Mouse (Mus musculus): ENCODE results near the gene Abhd16b. TPM values are rescaled to one million over a fixed set of nuclear protein-coding genes. Genes with fewer than 3 reads are reported as not detected.

Gene Abhd16b
- total RNA-seq, 1 experiment: 0.36 TPM

- TF ChIP-seq MAFK (IDR thresholded peaks at IDR 0.05; ENCODE audit: insufficient read depth, low read depth, low read length) (no peak), ZNF384 (IDR thresholded peaks at IDR 0.05; ENCODE audit: low read depth, low read length) (no peak), CHD2 (IDR thresholded peaks at IDR 0.05; ENCODE audit: low read depth, low read length) (no peak), ZC3H11A (IDR thresholded peaks at IDR 0.05; ENCODE audit: borderline replicate concordance, low read depth, low read length) (no peak), HCFC1 (IDR thresholded peaks at IDR 0.05; ENCODE audit: borderline replicate concordance, insufficient read depth, low read length) (no peak)
- no peak overlapping the region for H3K4me3 ChIP-seq (ENCODE audit: insufficient read depth in 1 of 2, low read depth in 1 of 2, low read length in 2 of 2, poor library complexity in 1 of 2, severe bottlenecking in 1 of 2)
- no peak for DNase-seq (ENCODE audit: low read depth, low spot score)
- H3K9ac ChIP-seq (ENCODE audit: insufficient read depth, low read depth, low read length, poor library complexity, severe bottlenecking): no peak overlapping the region
- H3K4me1 ChIP-seq (ENCODE audit: control insufficient read depth in 2 of 2, insufficient read depth in 2 of 2, low read length in 2 of 2, poor library complexity in 1 of 2): peaks cover 0 to 9% of the 10 kb centered on the region in 2 experiments; a peak in 3 of 4 replicates
- no peaks in the 10 kb centered on the region for H3K9me3 ChIP-seq (ENCODE audit: control insufficient read depth, insufficient read depth, low read depth, low read length)
- H3K27ac ChIP-seq (ENCODE audit: insufficient read depth, low read depth, low read length, poor library complexity, severe bottlenecking): no peak overlapping the region
- no peaks in the 10 kb centered on the region for H3K36me3 ChIP-seq (ENCODE audit: control insufficient read depth, insufficient read depth, low read length, poor library complexity, severe bottlenecking)
- in situ Hi-C loops (cut with MboI; ENCODE audit: low sequenced_read_pairs in 2 of 2, unreplicated experiment in 2 of 2): no loop called here
These were observed 9.3 kb upstream of the Abhd16b start for GRCm38 (mm10) chr2:181483562-181484318.

- DNase-seq (ENCODE audit: low read depth, low spot score): no peak
- in situ Hi-C loops (cut with MboI; ENCODE audit: low sequenced_read_pairs in 2 of 2, unreplicated experiment in 2 of 2): no loop called here
- TF ChIP-seq MAFK (IDR thresholded peaks at IDR 0.05; ENCODE audit: insufficient read depth, low read depth, low read length) (no peak), HCFC1 (IDR thresholded peaks at IDR 0.05; ENCODE audit: borderline replicate concordance, insufficient read depth, low read length) (no peak), ZNF384 (IDR thresholded peaks at IDR 0.05; ENCODE audit: low read depth, low read length) (no peak), CHD2 (IDR thresholded peaks at IDR 0.05; ENCODE audit: low read depth, low read length) (no peak), ZC3H11A (IDR thresholded peaks at IDR 0.05; ENCODE audit: borderline replicate concordance, low read depth, low read length) (no peak)
- H3K4me1 ChIP-seq (ENCODE audit: control insufficient read depth in 2 of 2, insufficient read depth in 2 of 2, low read length in 2 of 2, poor library complexity in 1 of 2): peaks cover 0 to 9% of the 10 kb centered on the region in 2 experiments; a peak in 3 of 4 replicates
- no peak overlapping the region for H3K9ac ChIP-seq (ENCODE audit: insufficient read depth, low read depth, low read length, poor library complexity, severe bottlenecking)
- H3K36me3 ChIP-seq (ENCODE audit: control insufficient read depth, insufficient read depth, low read length, poor library complexity, severe bottlenecking): no peaks in the 10 kb centered on the region
- no peaks in the 10 kb centered on the region for H3K9me3 ChIP-seq (ENCODE audit: control insufficient read depth, insufficient read depth, low read depth, low read length)
- H3K27ac ChIP-seq (ENCODE audit: insufficient read depth, low read depth, low read length, poor library complexity, severe bottlenecking): no peak overlapping the region
- no peak overlapping the region for H3K4me3 ChIP-seq (ENCODE audit: insufficient read depth in 1 of 2, low read depth in 1 of 2, low read length in 2 of 2, poor library complexity in 1 of 2, severe bottlenecking in 1 of 2)
These were observed 8.4 kb upstream of the Abhd16b start for GRCm38 (mm10) chr2:181484456-181485233.

GRCm38 (mm10) chr2:181485741-181486140 is 7.3 kb upstream of the Abhd16b start:
- no peak for TF ChIP-seq CHD2 (IDR thresholded peaks at IDR 0.05; ENCODE audit: low read depth, low read length)
- TF ChIP-seq HCFC1 (IDR thresholded peaks at IDR 0.05; ENCODE audit: borderline replicate concordance, insufficient read depth, low read length): no peak
- Histone ChIP-seq H3K4me1 (ENCODE audit: control insufficient read depth in 2 of 2, insufficient read depth in 2 of 2, low read length in 2 of 2, poor library complexity in 1 of 2) (peaks cover 0 to 9% of the 10 kb centered on the region in 2 experiments; a peak in 3 of 4 replicates), H3K27ac (ENCODE audit: insufficient read depth, low read depth, low read length, poor library complexity, severe bottlenecking) (no peak overlapping the region), H3K4me3 (ENCODE audit: insufficient read depth in 1 of 2, low read depth in 1 of 2, low read length in 2 of 2, poor library complexity in 1 of 2, severe bottlenecking in 1 of 2) (no peak overlapping the region), H3K9ac (ENCODE audit: insufficient read depth, low read depth, low read length, poor library complexity, severe bottlenecking) (no peak overlapping the region), H3K9me3 (ENCODE audit: control insufficient read depth, insufficient read depth, low read depth, low read length) (no peaks in the 10 kb centered on the region), H3K36me3 (ENCODE audit: control insufficient read depth, insufficient read depth, low read length, poor library complexity, severe bottlenecking) (no peaks in the 10 kb centered on the region)
- DNase-seq (ENCODE audit: low read depth, low spot score): no peak
- in situ Hi-C loops (cut with MboI; ENCODE audit: low sequenced_read_pairs in 2 of 2, unreplicated experiment in 2 of 2): no loop called here

- Histone ChIP-seq H3K9ac (ENCODE audit: insufficient read depth, low read depth, low read length, poor library complexity, severe bottlenecking) (no peak overlapping the region), H3K4me1 (ENCODE audit: control insufficient read depth in 2 of 2, insufficient read depth in 2 of 2, low read length in 2 of 2, poor library complexity in 1 of 2) (peaks cover 0 to 10% of the 10 kb centered on the region in 2 experiments; a peak in 3 of 4 replicates), H3K4me3 (ENCODE audit: insufficient read depth in 1 of 2, low read depth in 1 of 2, low read length in 2 of 2, poor library complexity in 1 of 2, severe bottlenecking in 1 of 2) (no peak overlapping the region), H3K36me3 (ENCODE audit: control insufficient read depth, insufficient read depth, low read length, poor library complexity, severe bottlenecking) (no peaks in the 10 kb centered on the region), H3K9me3 (ENCODE audit: control insufficient read depth, insufficient read depth, low read depth, low read length) (no peaks in the 10 kb centered on the region), H3K27ac (ENCODE audit: insufficient read depth, low read depth, low read length, poor library complexity, severe bottlenecking) (no peak overlapping the region)
- DNase-seq (ENCODE audit: low read depth, low spot score): no peak
- in situ Hi-C loops (cut with MboI; ENCODE audit: low sequenced_read_pairs in 2 of 2, unreplicated experiment in 2 of 2): no loop called here
- TF ChIP-seq CHD2 (IDR thresholded peaks at IDR 0.05; ENCODE audit: low read depth, low read length) (no peak), MAFK (IDR thresholded peaks at IDR 0.05; ENCODE audit: insufficient read depth, low read depth, low read length) (peak; percentile 64; the same call in 1 of the 2 replicates)
These were observed 5.4 kb upstream of the Abhd16b start for GRCm38 (mm10) chr2:181487338-181488277.
